Mouse (Mus musculus) heart, adult 2 months (tissue): ENCODE measurements around the gene L2hgdh.

Experiments
- CTCF ChIP-seq: fragments of 200-600 bp; IDR thresholded peaks from 2 replicates; pipeline ENCODE4 v1.8.1; 2022; ENCODE audit warnings: antibody characterized with exemption, mild to moderate bottlenecking, moderate library complexity
- POLR2A ChIP-seq: fragments of 200-500 bp; IDR thresholded peaks from 2 replicates; pipeline ENCODE4 v1.6.1; 2011; ENCODE audit warnings: mild to moderate bottlenecking, low read depth, low read length, control low read depth; ENCODE audit not compliant: insufficient read depth

GRCm38 (mm10) chr12:69744138-69744537 is 19.5 kb upstream of the L2hgdh start:
- TF ChIP-seq POLR2A, result no peak
- no peak for TF ChIP-seq CTCF
